Mouse (Mus musculus) layer of hippocampus, adult 2 months (tissue): Measurements from ENCODE around the gene Lrrc8b. TPM values are rescaled to one million over a fixed set of nuclear protein-coding genes. Genes with fewer than 3 reads are reported as not detected.

Experiments used
- DNase-seq, 2 experiments: peaks; one replicate each; pipeline ENCODE4 v3.0.0; 2022; ENCODE audit warnings: low spot score in 2 of 2
- H3K27ac ChIP-seq: fragments of 200-600 bp; 2 replicates; pipeline ENCODE4 v1.8.1; 2022
- H3K4me3 ChIP-seq: fragments of 200-600 bp; 2 replicates; pipeline ENCODE4 v1.8.1; 2022; ENCODE audit warnings: mild to moderate bottlenecking
- CTCF ChIP-seq: fragments of 200-600 bp; conservative IDR thresholded peaks from 2 replicates; pipeline ENCODE4 v1.8.1; 2022; ENCODE audit warnings: antibody characterized with exemption, mild to moderate bottlenecking, moderate library complexity
- total RNA-seq, 2 experiments: library from RNA; stranded (reverse); gene quantifications; 2 replicates each; pipeline ENCODE4 v1.2.3; 2021

Lrrc8b gene
- total RNA-seq, 2 experiments from 2014 or later = 61.6 TPM

GRCm38 (mm10) chr5:105472983-105473705 is 57.6 kb downstream of the Lrrc8b start:
- peak overlapping the region; percentile 67 for H3K27ac ChIP-seq

GRCm38 (mm10) chr5:105477527-105477926 is 62.0 kb downstream of the Lrrc8b start:
- no peak for TF ChIP-seq CTCF
- H3K27ac ChIP-seq = no peak overlapping the region

More at GRCm38 (mm10) chr5:105472983-105473705, 57.6 kb downstream of the Lrrc8b start:
- no peak for TF ChIP-seq CTCF
- no peak for DNase-seq
- H3K4me3 ChIP-seq = no peak overlapping the region

GRCm38 (mm10) chr5:105479673-105480072 is 64.1 kb downstream of the Lrrc8b start:
- TF ChIP-seq CTCF = no peak
- Histone ChIP-seq H3K27ac (no peak overlapping the region), H3K4me3 (no peak overlapping the region)
- DNase-seq = no peak

More at GRCm38 (mm10) chr5:105477527-105477926, 62.0 kb downstream of the Lrrc8b start:
- DNase-seq = no peak
- H3K4me3 ChIP-seq = no peak overlapping the region

GRCm38 (mm10) chr5:105480561-105480960 is 65.0 kb downstream of the Lrrc8b start:
- no peak for TF ChIP-seq CTCF
- Histone ChIP-seq H3K4me3 (no peak overlapping the region), H3K27ac (no peak overlapping the region)
- DNase-seq = no peak

GRCm38 (mm10) chr5:105483632-105484031 is 68.1 kb downstream of the Lrrc8b start:
- TF ChIP-seq CTCF = no peak
- Histone ChIP-seq H3K27ac (peak overlapping the region; percentile 64), H3K4me3 (no peak overlapping the region)
- DNase-seq = no peak

GRCm38 (mm10) chr5:105484247-105484646 is 68.7 kb downstream of the Lrrc8b start:
- no peak overlapping the region for H3K4me3 ChIP-seq
- TF ChIP-seq CTCF = no peak
- DNase-seq = peak in 1 of 2 experiments; percentile 53
- H3K27ac ChIP-seq = peak overlapping the region; percentile 64

GRCm38 (mm10) chr5:105484891-105485290 is 69.3 kb downstream of the Lrrc8b start:
- H3K27ac ChIP-seq = peak overlapping the region; percentile 64; the same call in 1 of the 2 replicates
- H3K4me3 ChIP-seq = no peak overlapping the region
- no peak for TF ChIP-seq CTCF
- DNase-seq = no peak

GRCm38 (mm10) chr5:105490211-105490610 is 74.6 kb downstream of the Lrrc8b start:
- no peak overlapping the region for H3K4me3 ChIP-seq
- no peak for TF ChIP-seq CTCF
- DNase-seq = no peak
- peak overlapping the region; percentile 68 for H3K27ac ChIP-seq

- Histone ChIP-seq H3K27ac (peak overlapping the region; percentile 68; the same call in 1 of the 2 replicates), H3K4me3 (no peak overlapping the region)
- TF ChIP-seq CTCF = peak; percentile 81
- DNase-seq = peak in 1 of 2 experiments; percentile 55
Observed at GRCm38 (mm10) chr5:105491389-105491788, 75.8 kb downstream of the Lrrc8b start.

- peak overlapping the region; percentile 59; the same call in 1 of the 2 replicates for H3K27ac ChIP-seq
- H3K4me3 ChIP-seq = no peak overlapping the region
- peak; percentile 76 for TF ChIP-seq CTCF
- DNase-seq = peak in 1 of 2 experiments; percentile 49
Observed at GRCm38 (mm10) chr5:105492367-105493246, 77.0 kb downstream of the Lrrc8b start.

- DNase-seq = no peak
- TF ChIP-seq CTCF = no peak
- Histone ChIP-seq H3K4me3 (no peak overlapping the region), H3K27ac (peak overlapping the region; percentile 59; the same call in 1 of the 2 replicates)
Observed at GRCm38 (mm10) chr5:105493377-105493776, 77.8 kb downstream of the Lrrc8b start.

- peak in 1 of 2 experiments; percentile 40 for DNase-seq
- no peak overlapping the region for H3K4me3 ChIP-seq
- H3K27ac ChIP-seq = peak overlapping the region; percentile 59
- TF ChIP-seq CTCF = peak; percentile 20; the same call in 1 of the 2 replicates
Observed at GRCm38 (mm10) chr5:105494246-105494917, 78.8 kb downstream of the Lrrc8b start.
